Mouse (Mus musculus) cortical plate, adult 2 months (tissue): Measurements from ENCODE around the gene Pbx2.

Experiments
- CTCF ChIP-seq: fragments of 200-500 bp; IDR thresholded peaks from 2 replicates; pipeline ENCODE4 v1.5.1; 2011; ENCODE audit warnings: mild to moderate bottlenecking, control low read depth, low read length; ENCODE audit not compliant: insufficient read depth; ENCODE audit errors: extremely low read depth
- POLR2A ChIP-seq: fragments of 200-500 bp; IDR thresholded peaks from 2 replicates; pipeline ENCODE4 v1.6.1; 2011; ENCODE audit warnings: mild to moderate bottlenecking, low read length, control low read depth; ENCODE audit not compliant: insufficient read depth; ENCODE audit errors: extremely low read depth

DNA sequence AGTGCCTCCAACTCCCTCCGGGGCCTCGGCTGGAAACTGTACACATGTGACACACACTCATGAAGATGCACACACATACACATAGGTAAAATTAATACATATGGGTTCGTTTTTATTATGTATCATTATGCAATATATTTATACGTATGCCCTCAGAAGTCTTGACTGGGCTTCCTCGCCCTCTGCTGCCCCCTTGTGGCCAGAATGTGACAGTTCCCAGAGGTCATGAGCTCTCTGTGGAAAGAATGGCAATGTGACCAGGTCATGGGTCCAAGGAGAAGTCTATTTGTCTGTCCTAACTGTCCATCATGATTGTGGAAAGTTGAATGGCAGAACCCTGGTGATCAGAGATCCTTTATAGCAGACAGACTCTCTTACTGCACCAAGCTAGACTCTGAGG is 35.6 kb upstream of the Pbx2 start:
- TF ChIP-seq POLR2A (no peak), CTCF (peak; percentile 91)
